Mouse (Mus musculus): ENCODE measurements at regions not wholly inside any gene's neighbourhood (a gene's known extent, or its start where the extent isn't known, plus 50 kb on each side); places are given as distances from the start of the nearest gene placed in this dataset.

DNA sequence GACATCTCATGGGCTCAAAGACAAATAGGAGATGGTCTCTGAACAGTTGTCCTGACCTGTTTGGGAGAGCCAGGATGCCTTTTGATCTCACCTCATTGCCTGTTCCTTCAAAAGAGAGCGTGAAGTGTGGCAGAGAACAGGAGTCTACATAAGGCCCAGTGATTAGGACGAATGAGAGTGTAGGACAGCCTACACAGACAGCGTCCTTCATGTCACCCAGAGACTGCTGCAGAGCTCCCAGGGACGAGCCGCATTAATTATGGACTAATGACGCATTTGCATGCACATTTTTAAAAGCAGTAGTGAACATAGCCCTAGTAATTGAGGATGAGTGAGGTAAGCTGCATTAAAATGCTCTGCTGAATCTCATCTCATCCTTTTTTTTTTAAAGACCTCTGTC is 218.5 kb upstream of the Id4 start:
- no peak overlapping the region for H3K27ac ChIP-seq (ENCODE audit: low read depth, low read length)
- H3K4me3 ChIP-seq (ENCODE audit: low read depth, low read length) = no peak overlapping the region
- H3K27me3 ChIP-seq (ENCODE audit: control insufficient read depth, insufficient read depth, low read length) = no peaks in the 10 kb centered on the region
- H3K36me3 ChIP-seq (ENCODE audit: control insufficient read depth, insufficient read depth, low read length) = no peaks in the 10 kb centered on the region
- no peak overlapping the region for H3K9ac ChIP-seq (replicated peaks; ENCODE audit: low read depth, low read length)
- 54% methylated on average over 6 of the region's 6 CpGs for WGBS
- H3K4me2 ChIP-seq (ENCODE audit: low read depth, low read length) = no peak overlapping the region
- H3K4me1 ChIP-seq (ENCODE audit: control insufficient read depth, insufficient read depth, low read length) = peaks cover 3% of the 10 kb centered on the region; the same call in 1 of the 2 replicates
- no peak for ATAC-seq (ENCODE audit: low read depth)
- H3K9me3 ChIP-seq (ENCODE audit: control insufficient read depth, low read length) = no peaks in the 10 kb centered on the region

DNA sequence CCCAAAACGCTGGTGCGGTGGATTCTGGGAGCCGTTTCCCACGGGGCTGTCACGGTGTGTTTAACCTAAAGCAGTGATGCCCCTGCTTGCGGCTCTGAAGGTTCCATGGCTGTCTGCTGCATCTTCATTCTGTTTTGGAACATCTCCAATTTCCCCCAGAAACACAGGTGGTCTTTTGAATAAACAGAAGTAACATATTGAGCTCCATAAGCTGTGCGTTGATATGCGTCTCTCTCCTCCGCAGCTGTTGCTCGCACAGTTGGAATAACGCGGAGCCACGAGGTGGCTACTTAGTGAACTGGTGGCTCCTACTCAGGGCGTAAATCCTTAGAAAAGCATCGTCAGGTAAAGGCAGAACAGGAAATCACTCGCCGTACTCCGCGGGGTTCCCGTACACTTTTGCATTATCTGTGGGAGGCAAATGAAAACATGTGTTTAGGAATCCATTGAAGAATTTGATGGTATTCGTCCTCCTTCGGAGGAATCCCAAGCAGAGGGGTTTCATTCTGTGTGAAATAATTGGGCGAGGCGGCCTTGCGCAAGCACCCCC is 214.8 kb upstream of the Id4 start:
- no peaks in the 10 kb centered on the region for H3K9me3 ChIP-seq (ENCODE audit: control insufficient read depth, low read length)
- no peaks in the 10 kb centered on the region for H3K27me3 ChIP-seq (ENCODE audit: control insufficient read depth, insufficient read depth, low read length)
- H3K9ac ChIP-seq (replicated peaks; ENCODE audit: low read depth, low read length) = no peak overlapping the region
- H3K4me3 ChIP-seq (ENCODE audit: low read depth, low read length) = no peak overlapping the region
- 55% methylated on average over 25 of the region's 25 CpGs for WGBS
- H3K27ac ChIP-seq (ENCODE audit: low read depth, low read length) = no peak overlapping the region
- no peaks in the 10 kb centered on the region for H3K36me3 ChIP-seq (ENCODE audit: control insufficient read depth, insufficient read depth, low read length)
- H3K4me2 ChIP-seq (ENCODE audit: low read depth, low read length) = no peak overlapping the region
- ATAC-seq (ENCODE audit: low read depth) = no peak
- peaks cover 3% of the 10 kb centered on the region; the same call in 1 of the 2 replicates for H3K4me1 ChIP-seq (ENCODE audit: control insufficient read depth, insufficient read depth, low read length)

DNA sequence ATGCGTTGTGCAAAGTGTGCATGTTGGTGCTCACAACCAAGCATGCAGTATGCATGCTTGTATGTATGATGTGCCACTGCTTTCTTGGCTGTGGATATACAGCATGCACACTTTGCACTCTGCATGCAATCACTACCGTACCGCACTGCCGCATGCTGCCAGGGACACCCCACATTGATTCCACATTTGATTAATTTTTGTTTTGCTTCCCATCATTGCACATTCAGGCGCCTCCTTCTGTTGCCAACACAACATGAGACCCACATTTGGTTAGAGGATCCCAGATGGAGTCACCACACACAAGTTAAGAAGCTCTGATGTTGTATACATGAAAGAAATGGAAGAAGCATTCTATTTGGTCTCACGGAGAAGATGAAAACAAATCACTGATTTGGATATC is 211.2 kb upstream of the Id4 start:
- 93% methylated on average over 6 of the region's 6 CpGs for WGBS
- Histone ChIP-seq H3K9me3 (ENCODE audit: control insufficient read depth, low read length) (no peaks in the 10 kb centered on the region), H3K9ac (replicated peaks; ENCODE audit: low read depth, low read length) (no peak overlapping the region), H3K4me1 (ENCODE audit: control insufficient read depth, insufficient read depth, low read length) (peaks cover 3% of the 10 kb centered on the region; the same call in 1 of the 2 replicates), H3K4me2 (ENCODE audit: low read depth, low read length) (no peak overlapping the region), H3K27me3 (ENCODE audit: control insufficient read depth, insufficient read depth, low read length) (no peaks in the 10 kb centered on the region), H3K27ac (ENCODE audit: low read depth, low read length) (no peak overlapping the region), H3K4me3 (ENCODE audit: low read depth, low read length) (no peak overlapping the region), H3K36me3 (ENCODE audit: control insufficient read depth, insufficient read depth, low read length) (no peaks in the 10 kb centered on the region)
- ATAC-seq (ENCODE audit: low read depth) = no peak

DNA sequence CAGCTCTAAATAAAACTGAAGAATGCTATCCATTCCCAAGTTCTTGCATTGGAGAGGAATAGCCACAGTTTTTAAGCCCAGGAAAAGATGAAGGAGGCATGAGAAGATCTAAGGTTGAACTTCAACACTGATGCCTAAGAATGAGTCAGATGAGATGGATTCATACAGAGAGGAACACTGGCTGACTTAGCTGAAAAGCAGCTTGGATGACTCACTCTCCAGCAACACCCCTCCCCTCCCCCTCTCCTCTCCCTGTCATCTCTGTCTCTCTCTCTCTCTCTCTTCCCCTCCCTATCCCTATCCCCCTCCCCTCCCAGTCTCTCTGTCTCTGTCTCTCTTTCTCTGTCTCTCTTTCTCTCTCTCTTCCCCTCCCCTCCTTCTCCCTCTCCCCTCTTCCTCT is 186.4 kb upstream of the Id4 start:
- no peaks in the 10 kb centered on the region for H3K9me3 ChIP-seq (ENCODE audit: control insufficient read depth, low read length)
- ATAC-seq (ENCODE audit: low read depth) = no peak

DNA sequence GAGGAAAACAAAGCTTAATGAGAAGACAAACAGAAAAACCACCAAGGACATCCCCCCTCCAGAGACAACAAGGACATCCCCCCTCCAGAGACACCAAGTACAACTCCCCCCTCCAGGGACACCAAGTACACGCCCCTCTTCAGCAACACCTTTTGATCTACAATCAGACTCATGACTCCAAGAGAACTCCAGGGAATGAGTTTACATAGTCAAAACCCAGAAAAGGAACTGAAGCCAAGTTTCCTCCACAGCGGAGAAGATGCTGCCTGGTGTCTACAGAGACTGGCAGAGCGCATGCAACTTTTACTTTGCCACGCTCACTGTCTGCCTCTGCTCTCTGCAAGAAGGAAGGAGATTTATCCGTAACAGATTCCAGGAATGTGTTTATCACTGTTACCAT is 185.7 kb upstream of the Id4 start:
- H3K4me1 ChIP-seq (ENCODE audit: control insufficient read depth, insufficient read depth, low read length) = peaks cover 6% of the 10 kb centered on the region; the same call in 1 of the 2 replicates
- H3K9ac ChIP-seq (replicated peaks; ENCODE audit: low read depth, low read length) = no peak overlapping the region
- no peak overlapping the region for H3K4me2 ChIP-seq (ENCODE audit: low read depth, low read length)
- H3K9me3 ChIP-seq (ENCODE audit: control insufficient read depth, low read length) = no peaks in the 10 kb centered on the region
- no peak overlapping the region for H3K27ac ChIP-seq (ENCODE audit: low read depth, low read length)
- no peak for ATAC-seq (ENCODE audit: low read depth)
- no peak overlapping the region for H3K4me3 ChIP-seq (ENCODE audit: low read depth, low read length)
- H3K36me3 ChIP-seq (ENCODE audit: control insufficient read depth, insufficient read depth, low read length) = no peaks in the 10 kb centered on the region
- 76% methylated on average over 5 of the region's 5 CpGs for WGBS
- H3K27me3 ChIP-seq (ENCODE audit: control insufficient read depth, insufficient read depth, low read length) = no peaks in the 10 kb centered on the region

More for the DNA sequence above, 186.4 kb upstream of the Id4 start:
- H3K4me1 ChIP-seq (ENCODE audit: control insufficient read depth, insufficient read depth, low read length) = peaks cover 6% of the 10 kb centered on the region; the same call in 1 of the 2 replicates
- H3K27me3 ChIP-seq (ENCODE audit: control insufficient read depth, insufficient read depth, low read length) = no peaks in the 10 kb centered on the region
- no peak overlapping the region for H3K27ac ChIP-seq (ENCODE audit: low read depth, low read length)
- no peaks in the 10 kb centered on the region for H3K36me3 ChIP-seq (ENCODE audit: control insufficient read depth, insufficient read depth, low read length)
- H3K4me3 ChIP-seq (ENCODE audit: low read depth, low read length) = no peak overlapping the region
- H3K4me2 ChIP-seq (ENCODE audit: low read depth, low read length) = no peak overlapping the region
- H3K9ac ChIP-seq (replicated peaks; ENCODE audit: low read depth, low read length) = no peak overlapping the region

DNA sequence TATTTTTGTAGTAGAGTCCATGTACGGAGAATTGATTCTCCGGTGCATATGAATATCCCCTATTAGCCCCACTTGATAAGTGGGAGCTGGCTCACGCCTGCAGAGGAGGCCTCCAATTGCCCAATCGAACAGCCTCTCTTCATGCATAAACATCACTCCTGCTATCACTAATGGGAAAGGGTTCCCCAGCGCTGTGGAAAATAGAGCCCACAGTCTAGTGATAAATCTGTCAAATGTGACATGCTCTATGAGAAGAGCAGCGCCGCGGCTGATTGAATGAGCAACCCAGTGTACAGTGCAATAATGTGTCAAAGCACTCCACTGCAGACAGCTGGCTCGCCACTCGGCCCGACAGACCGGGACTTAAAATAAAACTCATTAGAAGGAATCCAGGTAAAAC is 182.8 kb upstream of the Id4 start:
- H3K4me2 ChIP-seq (ENCODE audit: low read depth, low read length) = no peak overlapping the region; the same call in 1 of the 2 replicates
- H3K9ac ChIP-seq (replicated peaks; ENCODE audit: low read depth, low read length) = no peak overlapping the region
- ATAC-seq (ENCODE audit: low read depth) = peak; percentile 89; the same call in 1 of the 2 replicates
- H3K36me3 ChIP-seq (ENCODE audit: control insufficient read depth, insufficient read depth, low read length) = no peaks in the 10 kb centered on the region
- no peaks in the 10 kb centered on the region for H3K27me3 ChIP-seq (ENCODE audit: control insufficient read depth, insufficient read depth, low read length)
- H3K27ac ChIP-seq (ENCODE audit: low read depth, low read length) = peak overlapping the region; percentile 28; the same call in 1 of the 2 replicates
- H3K4me3 ChIP-seq (ENCODE audit: low read depth, low read length) = no peak overlapping the region
- no peaks in the 10 kb centered on the region for H3K9me3 ChIP-seq (ENCODE audit: control insufficient read depth, low read length)
- peaks cover 6% of the 10 kb centered on the region; the same call in 1 of the 2 replicates for H3K4me1 ChIP-seq (ENCODE audit: control insufficient read depth, insufficient read depth, low read length)
- WGBS = 18% methylated on average over 12 of the region's 12 CpGs

DNA sequence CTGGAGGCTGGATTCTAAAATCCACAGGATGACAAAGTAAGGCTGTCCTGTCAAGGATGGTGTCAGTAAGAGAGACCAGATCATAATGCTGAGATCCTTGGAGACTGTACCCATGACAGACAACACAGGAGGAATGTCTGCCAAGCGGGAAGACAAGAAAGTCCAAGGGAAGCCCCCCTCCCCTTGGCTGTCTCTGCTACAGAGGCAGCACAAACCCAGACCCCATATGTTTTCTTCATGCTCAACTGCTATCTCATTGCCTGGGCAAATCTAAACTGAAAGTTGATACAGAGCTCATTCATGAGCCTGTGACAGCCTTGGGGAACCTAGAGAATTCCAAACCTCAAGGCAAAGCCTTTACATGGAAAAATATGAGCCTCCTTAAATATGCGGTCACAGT is 177.7 kb upstream of the Id4 start:
- WGBS = 80% methylated on average over 2 of the region's 2 CpGs
- H3K4me3 ChIP-seq (ENCODE audit: low read depth, low read length) = no peak overlapping the region
- H3K27ac ChIP-seq (ENCODE audit: low read depth, low read length) = no peak overlapping the region
- H3K36me3 ChIP-seq (ENCODE audit: control insufficient read depth, insufficient read depth, low read length) = no peaks in the 10 kb centered on the region
- no peak overlapping the region for H3K9ac ChIP-seq (replicated peaks; ENCODE audit: low read depth, low read length)
- no peaks in the 10 kb centered on the region for H3K9me3 ChIP-seq (ENCODE audit: control insufficient read depth, low read length)
- ATAC-seq (ENCODE audit: low read depth) = no peak
- H3K4me2 ChIP-seq (ENCODE audit: low read depth, low read length) = no peak overlapping the region
- H3K27me3 ChIP-seq (ENCODE audit: control insufficient read depth, insufficient read depth, low read length) = no peaks in the 10 kb centered on the region
- H3K4me1 ChIP-seq (ENCODE audit: control insufficient read depth, insufficient read depth, low read length) = peaks cover 1% of the 10 kb centered on the region; the same call in 1 of the 2 replicates

DNA sequence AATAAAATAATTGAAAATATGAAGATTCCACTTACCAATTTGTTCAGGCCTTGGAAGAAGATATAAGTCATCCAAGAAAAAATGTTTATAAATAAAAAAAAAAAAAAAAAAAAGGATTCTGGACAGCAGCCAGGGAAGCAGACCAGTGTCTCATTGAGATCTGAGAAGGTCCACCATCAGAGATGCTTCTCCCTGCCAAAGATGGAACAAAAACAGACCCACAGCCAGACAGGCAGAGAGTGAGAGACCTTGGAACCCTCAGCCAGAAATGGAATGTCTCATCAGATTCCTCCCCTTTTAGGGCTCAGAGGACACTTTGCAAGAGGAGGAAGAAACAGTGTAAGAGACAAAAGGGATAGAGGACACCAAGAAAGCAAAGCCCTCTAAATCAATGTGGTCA is 177.2 kb upstream of the Id4 start:
- Histone ChIP-seq H3K36me3 (ENCODE audit: control insufficient read depth, insufficient read depth, low read length) (no peaks in the 10 kb centered on the region), H3K4me3 (ENCODE audit: low read depth, low read length) (no peak overlapping the region), H3K27ac (ENCODE audit: low read depth, low read length) (no peak overlapping the region), H3K9ac (replicated peaks; ENCODE audit: low read depth, low read length) (no peak overlapping the region), H3K4me2 (ENCODE audit: low read depth, low read length) (no peak overlapping the region), H3K4me1 (ENCODE audit: control insufficient read depth, insufficient read depth, low read length) (no peaks in the 10 kb centered on the region), H3K9me3 (ENCODE audit: control insufficient read depth, low read length) (no peaks in the 10 kb centered on the region), H3K27me3 (ENCODE audit: control insufficient read depth, insufficient read depth, low read length) (no peaks in the 10 kb centered on the region)
- ATAC-seq (ENCODE audit: low read depth) = no peak

DNA sequence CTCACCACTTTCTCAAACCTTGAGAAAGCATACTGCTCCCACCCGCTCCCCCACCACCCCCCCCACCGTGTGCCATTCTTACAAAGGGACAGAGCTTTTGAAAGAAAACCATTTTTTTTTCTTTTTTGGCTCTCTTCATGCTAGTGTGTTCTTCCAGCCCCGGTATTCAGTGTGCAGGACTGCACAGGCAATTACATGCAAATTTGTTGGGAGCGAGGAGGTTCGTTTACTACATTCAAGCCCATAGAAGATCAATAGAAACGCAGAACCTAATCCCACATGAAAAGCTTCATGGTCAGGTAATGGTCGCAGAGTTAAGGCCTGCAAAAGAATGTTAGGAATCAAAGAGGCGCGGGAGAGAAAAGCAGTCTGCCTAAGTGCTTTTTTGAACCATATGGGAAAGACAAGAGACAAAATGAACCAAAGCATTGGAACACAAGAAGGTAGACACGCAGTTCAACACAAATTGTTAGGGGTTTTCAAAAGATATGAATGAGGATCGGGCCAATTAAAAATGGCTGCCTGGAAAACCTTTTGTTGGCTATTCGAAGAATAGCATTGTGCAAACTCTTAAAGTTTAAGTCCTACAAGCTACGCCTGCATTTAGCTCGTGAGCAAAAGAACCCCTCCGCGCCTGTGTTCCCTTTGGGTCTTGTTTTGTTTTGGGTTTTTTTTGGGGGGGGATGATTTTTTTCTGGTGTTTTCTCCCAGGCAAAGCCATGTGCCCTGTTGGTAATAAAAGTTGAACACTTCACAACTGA is 166.6 kb upstream of the Id4 start:
- ATAC-seq (ENCODE audit: low read depth) = no peak
- H3K27me3 ChIP-seq (ENCODE audit: control insufficient read depth, insufficient read depth, low read length) = no peaks in the 10 kb centered on the region
- no peaks in the 10 kb centered on the region for H3K36me3 ChIP-seq (ENCODE audit: control insufficient read depth, insufficient read depth, low read length)
- H3K9ac ChIP-seq (replicated peaks; ENCODE audit: low read depth, low read length) = no peak overlapping the region
- no peak overlapping the region for H3K4me2 ChIP-seq (ENCODE audit: low read depth, low read length)
- no peak overlapping the region for H3K27ac ChIP-seq (ENCODE audit: low read depth, low read length)
- no peaks in the 10 kb centered on the region for H3K4me1 ChIP-seq (ENCODE audit: control insufficient read depth, insufficient read depth, low read length)
- no peaks in the 10 kb centered on the region for H3K9me3 ChIP-seq (ENCODE audit: control insufficient read depth, low read length)
- WGBS = 68% methylated on average over 16 of the region's 16 CpGs
- H3K4me3 ChIP-seq (ENCODE audit: low read depth, low read length) = no peak overlapping the region

All from neural tube, embryonic 14.5 days (tissue).